Mouse (Mus musculus) lung, postnatal 14 days (tissue): ENCODE results near the gene Zfp715.
"Not testable (repeated sequence)": the region's sequence is repeated elsewhere in the genome, so short reads cannot be mapped to it uniquely, and the experiment has no call there.

Source experiments
- DNase-seq: peaks from one replicate; pipeline ENCODE4 v3.0.0; 2021

Zfp715 gene

DNA sequence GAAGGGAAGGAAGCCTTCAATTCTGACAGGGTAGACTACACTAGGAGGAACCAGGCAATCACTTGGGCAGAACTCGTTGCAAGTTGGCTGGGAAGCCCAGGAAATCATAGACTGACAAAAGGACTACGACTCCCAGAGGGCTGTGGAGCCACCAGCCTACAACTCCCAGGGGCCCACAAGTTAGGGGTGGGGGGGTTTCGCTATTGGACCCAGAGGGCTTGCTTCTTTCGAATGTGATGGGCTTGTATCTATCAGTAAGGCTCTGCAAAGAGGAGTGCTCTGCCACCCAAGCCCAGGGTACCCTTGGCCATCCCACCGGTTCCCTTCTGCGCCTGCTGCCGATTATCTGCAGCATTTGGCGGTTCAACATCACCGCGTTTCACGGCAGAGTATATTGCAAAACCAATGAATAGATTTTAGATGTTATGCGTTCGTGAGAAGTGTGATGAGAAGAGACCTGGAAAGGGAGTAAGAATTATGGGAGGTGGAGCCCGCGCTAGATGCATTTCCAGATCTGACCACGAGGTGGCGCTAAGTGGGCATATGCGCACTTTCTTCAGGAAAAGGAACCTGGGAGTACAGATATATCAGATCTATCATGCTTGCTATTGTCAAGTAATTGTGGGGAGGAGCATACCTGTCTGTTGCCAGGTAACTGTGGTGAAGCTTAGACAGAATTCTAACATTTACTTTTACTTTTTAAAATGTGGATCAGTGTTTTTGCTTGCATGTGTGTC, 30.1 kb downstream of the Zfp715 start:
- DNase-seq: peak; percentile 82

DNA sequence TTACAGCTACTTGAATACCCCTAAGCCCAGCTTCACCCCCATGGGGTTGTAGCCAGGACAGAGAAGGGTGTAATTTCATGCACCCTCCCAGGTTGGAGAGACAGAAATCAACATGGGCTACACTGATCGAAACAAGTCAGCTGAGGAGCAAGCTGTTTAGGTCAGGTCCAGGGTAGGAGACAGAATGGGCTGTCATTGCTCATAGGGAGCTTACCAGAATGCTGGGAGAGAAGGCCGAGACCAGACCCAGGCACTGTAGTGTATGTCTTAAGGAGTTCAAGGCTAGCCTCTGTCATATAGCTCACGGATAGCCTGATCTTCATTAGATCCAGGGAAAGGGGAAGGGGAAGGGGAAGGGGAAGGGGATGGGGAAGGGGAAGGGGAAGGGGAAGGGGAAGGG, 30.6 kb downstream of the Zfp715 start:
- no peak for DNase-seq

DNA sequence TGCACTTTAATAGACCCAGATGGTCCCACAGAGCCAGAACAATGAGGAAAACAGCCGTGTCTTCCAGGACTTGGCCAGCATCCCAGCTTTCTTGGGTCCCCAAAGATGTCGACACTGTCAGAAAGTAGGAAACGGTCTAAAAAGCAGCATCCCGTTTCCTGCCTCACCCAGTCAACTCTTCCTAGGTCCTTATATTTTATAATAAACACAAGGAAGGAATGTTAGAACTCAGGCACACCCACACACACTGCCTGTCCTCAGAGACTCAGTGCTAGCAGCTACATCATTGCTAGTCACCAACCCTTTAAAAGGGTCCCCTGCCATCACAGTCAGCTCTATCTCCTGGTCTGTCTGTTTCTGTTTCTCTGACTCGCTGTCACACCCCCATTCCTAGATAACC, 35.7 kb downstream of the Zfp715 start:
- DNase-seq: no peak

DNA sequence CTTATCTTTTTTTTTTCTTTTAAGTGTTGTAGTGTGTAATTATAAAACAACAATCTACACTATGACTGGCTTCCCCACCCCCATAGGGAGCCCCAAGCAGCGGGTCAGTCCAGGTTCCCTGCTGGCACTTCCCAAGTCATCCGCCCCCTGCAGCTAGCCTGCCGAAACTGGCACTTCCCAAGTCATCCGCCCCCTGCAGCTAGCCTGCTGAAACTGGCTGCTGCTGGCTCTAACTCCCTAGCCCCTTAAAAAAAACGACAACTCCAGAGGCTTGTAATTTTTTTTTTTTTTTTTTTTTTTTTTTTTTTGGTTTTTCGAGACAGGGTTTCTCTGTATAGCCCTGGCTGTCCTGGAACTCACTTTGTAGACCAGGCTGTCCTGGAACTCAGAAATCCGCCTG, 36.9 kb downstream of the Zfp715 start:
- DNase-seq: not testable (repeated sequence)

DNA sequence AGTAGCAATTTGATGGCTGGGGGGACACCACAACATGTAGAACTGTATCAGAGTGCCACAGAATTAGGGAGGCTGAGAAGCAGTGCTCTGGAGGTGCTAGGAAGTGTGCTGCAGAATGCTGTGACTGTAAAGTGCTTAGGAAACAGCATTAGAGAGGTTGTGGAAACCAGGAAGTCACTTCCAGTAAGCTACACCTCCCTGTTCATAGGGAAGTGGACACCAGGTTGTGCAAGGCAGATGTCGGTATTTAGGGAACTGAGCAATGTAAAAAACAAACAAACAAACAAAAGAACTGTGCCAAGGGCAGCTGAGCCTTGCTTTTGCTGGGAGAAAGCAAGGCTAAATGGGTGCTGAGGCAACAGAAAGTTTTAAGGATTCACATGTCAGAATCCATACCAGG, 39.6 kb downstream of the Zfp715 start:
- DNase-seq: no peak

DNA sequence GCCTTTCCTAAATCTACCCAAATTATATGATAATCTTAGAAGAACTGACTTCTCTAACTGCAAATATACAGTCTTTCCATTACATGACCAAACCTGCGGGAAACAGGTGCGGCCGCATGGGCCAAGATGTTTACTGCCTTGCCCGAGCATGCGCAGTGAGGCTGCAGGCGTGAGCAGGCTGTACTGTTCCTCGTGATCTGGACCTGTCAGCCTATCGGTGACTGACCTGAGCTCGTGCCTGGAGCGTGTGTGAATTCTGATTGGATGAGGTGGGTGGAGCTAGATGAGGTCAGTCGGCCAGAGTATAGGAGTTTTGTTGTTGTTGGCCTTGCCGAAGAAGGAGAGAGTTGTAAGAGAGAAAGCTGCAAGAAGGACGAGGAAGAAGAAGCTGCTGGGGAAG, 45.7 kb downstream of the Zfp715 start:
- not testable (repeated sequence) for DNase-seq

DNA sequence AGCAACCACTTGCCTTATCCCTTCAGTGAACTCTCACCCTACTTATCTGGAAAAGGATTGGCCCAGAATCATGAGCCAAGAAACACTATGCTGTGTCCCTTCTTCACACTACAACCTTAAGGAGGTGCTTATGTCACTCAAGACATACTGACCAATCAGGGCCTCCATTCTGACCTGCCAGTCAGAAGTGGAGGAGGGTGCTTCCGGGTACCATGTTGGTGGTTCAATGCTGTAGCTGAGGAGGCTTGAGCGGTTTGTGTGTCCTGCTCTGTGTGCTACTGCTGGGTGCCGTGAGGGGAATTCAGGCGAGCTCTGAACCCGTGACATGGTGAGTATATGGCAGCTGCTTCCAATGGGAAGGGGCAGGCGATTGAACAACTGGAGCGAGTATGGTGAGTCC, 59.6 kb downstream of the Zfp715 start:
- DNase-seq: no peak

DNA sequence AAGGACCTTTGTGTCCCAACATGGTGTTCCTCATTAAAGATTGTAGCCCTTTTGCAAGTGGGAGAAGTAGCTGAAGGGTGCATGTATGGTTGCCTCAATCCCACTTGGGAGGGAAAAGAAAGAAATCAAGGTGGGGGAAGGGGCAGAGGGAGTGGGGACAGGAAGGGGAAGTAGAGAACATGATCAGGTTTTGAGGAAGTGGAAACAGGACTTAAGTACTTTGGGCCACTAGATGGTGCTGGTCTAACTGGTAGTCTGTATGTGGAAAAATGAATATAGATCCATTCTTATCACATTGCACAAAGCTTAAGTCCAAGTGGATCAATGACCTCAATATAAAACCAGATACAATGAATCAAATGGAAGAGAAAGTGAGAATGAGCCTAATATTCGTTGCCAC, 62.4 kb downstream of the Zfp715 start:
- DNase-seq: not testable (repeated sequence)
